Mouse (Mus musculus): ENCODE measurements around the gene Ildr1.

The Ildr1 gene

DNA sequence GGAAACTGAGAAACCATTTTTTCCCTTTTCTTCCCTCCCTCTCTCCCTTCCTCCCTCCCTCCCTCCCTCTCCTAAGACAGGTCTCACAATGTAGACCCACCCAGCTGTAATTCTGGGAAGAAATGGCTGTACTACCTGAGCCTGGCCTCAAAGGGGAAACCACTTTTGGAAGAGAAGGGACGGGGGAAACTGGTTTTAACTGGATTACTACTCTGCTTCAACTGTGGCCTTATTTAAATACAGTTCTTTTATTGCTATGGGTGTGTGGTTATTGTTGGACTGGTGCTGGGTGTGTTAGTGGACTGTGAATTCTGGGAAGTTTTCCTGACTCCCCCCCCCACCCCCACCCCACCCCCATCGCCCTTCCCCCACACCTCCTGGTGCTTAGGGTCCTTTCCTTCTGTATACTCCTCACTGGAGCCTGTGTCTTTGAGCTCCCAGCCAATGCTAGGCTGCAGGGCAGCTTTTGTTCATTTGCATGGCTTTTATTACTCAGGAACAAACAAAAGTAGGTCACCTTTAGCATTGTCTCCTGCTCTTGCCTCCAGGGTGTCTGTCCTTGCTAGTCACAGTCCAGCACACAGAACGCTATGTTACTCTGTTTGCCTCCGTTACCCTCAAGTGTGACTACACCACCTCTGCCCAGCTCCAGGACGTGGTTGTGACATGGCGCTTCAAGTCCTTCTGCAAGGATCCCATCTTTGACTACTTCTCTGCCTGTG is 14.1 kb downstream of the Ildr1 start:
- no peak for DNase-seq (ENCODE audit: low spot score)

GRCm38 (mm10) chr16:36708751-36709150 is 15.0 kb downstream of the Ildr1 start:
- no peak for DNase-seq (ENCODE audit: low spot score)

DNA sequence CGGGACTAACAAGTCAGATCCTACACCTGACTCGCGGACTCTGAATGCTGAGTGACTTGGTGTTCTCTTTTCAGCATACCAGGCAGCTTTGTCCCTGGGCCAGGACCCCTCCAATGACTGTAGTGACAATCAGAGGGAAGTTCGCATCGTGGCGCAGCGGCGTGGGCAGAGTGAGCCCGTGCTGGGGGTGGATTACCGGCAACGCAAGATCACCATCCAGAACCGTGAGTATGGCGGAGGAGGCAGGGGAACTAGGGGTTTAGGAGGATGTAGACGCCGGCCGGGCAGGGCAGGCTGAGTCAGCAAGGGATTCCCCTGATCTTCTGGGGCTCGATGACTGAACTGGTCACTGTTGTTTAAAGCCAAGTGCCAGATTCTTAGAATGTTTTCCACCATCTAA is 15.6 kb downstream of the Ildr1 start:
- no peak for DNase-seq (ENCODE audit: low spot score)

DNA sequence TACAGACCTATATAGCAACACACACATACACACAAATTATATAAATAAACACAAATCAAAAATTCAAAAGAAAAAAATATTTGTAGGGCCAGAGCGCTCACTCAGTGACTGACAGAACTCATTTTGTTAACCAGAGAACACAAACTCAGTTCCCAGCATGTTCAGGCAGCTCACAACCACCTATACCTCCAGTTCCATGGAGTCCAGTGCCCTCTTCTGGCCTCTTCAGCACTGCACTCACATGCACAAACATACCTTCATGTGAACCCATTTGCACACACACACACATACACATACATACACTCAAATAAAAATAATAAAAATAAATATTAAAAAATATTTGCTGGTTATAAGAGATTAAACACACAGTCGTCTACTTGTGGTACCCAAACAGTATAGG is 17.0 kb downstream of the Ildr1 start:
- no peak for DNase-seq (ENCODE audit: low spot score)

- DNase-seq (ENCODE audit: low spot score) = no peak
Observed at GRCm38 (mm10) chr16:36711760-36712159, 18.0 kb downstream of the Ildr1 start.

GRCm38 (mm10) chr16:36717481-36717880 is 23.7 kb downstream of the Ildr1 start:
- DNase-seq (ENCODE audit: low spot score) = no peak

- DNase-seq (ENCODE audit: low spot score) = no peak
Observed at GRCm38 (mm10) chr16:36718637-36719036, 24.9 kb downstream of the Ildr1 start.

GRCm38 (mm10) chr16:36720194-36721055 is 26.6 kb downstream of the Ildr1 start:
- no peak for DNase-seq (ENCODE audit: low spot score)

- no peak for DNase-seq (ENCODE audit: low spot score)
Observed at GRCm38 (mm10) chr16:36722739-36723138, 29.0 kb downstream of the Ildr1 start.

DNA sequence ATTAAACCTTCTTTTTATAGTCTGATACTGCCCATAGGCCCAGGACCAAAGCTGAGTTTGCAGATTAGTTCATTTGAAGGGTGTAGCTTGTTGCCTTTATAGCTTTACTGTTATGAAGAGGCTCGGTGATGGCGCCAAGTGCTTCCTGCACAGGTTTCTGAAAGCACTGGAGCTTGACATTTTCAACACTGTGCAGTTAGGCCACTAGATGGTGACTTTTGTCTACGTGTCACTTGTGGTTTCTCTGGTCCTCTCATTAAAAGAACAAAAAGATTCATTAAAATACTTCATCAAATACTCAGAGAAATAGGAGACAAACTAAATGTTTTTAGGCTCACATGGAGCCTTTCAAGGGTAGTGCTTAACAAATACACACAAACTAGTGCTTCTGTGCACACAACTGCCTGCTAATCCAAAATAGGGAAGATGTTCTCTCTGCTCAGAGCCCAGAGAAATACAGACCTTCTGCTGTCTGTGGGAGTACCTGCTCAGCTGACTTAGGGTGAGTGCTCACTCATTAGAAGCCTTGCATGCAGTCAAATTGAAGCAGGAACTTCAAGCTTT is 30.2 kb downstream of the Ildr1 start:
- DNase-seq (ENCODE audit: low spot score) = no peak

DNA sequence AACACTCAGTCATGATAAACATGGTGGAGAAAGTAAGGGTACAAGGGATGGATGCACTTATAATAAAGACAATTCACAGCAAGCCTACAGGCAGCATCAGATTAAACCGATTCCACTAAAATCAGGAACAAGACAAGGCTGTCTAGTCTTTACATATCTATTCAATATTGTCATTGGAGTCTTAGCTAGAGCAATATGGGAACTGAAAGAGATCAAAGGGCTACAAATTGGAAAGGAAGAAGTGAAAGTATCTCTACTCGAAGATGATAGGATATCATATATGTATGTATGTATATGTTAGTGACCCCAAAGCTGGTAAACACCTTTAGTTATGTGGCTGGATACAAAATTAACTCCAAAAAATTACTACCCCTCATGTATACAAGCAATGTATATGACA is 35.2 kb downstream of the Ildr1 start:
- no peak for DNase-seq (ENCODE audit: low spot score)

DNA sequence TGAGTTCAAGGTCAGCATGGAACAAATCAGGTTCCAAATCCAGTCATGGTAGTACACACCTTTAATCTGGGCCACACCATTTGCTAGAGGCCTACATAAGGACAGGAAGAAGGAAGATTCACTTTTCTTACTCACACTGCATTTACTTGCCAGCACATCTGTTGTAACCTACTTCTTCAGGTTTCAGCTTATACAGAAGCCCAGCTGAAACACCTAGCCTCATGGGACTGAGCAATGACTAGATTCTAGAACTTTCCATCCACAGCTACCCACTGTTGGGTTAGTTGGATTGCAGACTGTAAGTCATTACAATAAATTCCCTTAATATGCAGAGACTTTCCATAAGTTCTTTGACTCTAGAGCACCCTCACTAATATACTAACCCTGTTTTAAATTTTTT is 38.8 kb downstream of the Ildr1 start:
- DNase-seq (ENCODE audit: low spot score) = no peak

GRCm38 (mm10) chr16:36733827-36734226 is 40.0 kb downstream of the Ildr1 start:
- no peak for DNase-seq (ENCODE audit: low spot score)

DNA sequence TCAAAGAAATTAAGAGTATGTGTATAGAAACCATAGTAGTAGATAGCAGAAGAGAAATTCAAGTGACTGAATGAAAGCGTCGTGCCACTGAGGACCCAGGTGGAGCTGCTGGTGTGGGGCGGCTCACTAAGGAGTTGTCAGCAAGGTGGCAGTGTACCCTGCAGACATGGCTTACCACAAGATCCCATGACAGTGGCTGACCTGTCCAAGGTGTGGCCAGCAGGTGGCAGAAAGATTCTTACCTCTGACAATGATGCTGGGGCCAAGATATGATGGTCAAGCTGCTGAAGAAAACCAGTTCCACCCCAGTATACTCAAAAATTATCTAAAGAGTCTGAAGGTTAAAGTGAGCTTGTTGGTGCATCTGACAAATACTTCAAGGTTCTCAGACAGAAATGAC is 41.6 kb downstream of the Ildr1 start:
- DNase-seq (ENCODE audit: low spot score) = no peak

GRCm38 (mm10) chr16:36739404-36739930 is 45.7 kb downstream of the Ildr1 start:
- no peak for DNase-seq (ENCODE audit: low spot score)

GRCm38 (mm10) chr16:36743580-36743979 is 49.8 kb downstream of the Ildr1 start:
- DNase-seq (ENCODE audit: low spot score) = no peak

- DNase-seq (ENCODE audit: low spot score) = no peak
Observed at GRCm38 (mm10) chr16:36747068-36747467, 53.3 kb downstream of the Ildr1 start.

DNA sequence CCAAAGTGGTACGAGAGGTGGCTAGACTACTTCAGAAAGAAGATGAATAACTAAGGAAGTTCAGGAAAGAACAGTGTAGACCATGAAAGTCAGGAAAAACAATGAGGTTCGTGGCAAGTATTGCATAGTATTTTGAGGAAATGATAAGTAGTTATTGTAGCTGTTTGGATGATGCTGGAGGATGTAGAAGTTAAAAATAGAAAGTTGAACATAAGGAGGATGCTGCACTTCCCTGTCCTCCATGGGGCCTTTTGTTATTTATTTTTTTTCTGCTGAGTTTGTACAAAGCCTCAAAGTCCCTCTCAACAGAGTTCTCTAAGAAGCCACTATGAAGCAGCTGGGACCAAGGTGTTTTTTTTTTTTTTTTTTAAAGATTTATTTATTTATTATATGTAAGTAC is 54.0 kb downstream of the Ildr1 start:
- DNase-seq (ENCODE audit: low spot score) = no peak

- DNase-seq (ENCODE audit: low spot score) = no peak
Observed at GRCm38 (mm10) chr16:36751979-36752378, 58.2 kb downstream of the Ildr1 start.

DNA sequence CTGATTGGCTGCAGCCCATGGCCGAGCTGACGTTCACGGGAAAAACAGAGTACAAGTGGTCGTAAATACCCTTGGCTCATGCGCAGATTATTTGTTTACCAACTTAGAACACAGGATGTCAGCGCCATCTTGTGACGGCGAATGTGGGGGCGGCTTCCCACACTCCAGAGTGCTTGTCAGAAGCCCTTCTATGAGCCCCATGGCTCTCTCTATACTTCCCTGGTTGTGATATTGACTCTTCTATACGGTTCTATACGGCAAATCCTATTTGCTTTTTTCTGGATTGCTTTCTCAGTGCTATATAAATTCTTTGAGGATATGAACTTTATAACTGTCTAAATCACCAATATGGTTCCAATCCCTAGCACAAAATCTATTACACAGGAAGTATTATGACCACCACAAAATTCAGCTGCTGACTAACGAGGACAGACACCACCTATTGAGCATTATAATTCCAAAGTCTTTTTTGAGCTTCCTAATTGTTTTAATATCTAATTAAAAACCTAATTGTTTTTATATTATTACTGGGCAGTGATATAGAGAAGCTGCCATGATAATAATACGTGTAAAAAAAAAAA is 76.5 kb downstream of the Ildr1 start:
- DNase-seq (ENCODE audit: low spot score) = no peak

DNA sequence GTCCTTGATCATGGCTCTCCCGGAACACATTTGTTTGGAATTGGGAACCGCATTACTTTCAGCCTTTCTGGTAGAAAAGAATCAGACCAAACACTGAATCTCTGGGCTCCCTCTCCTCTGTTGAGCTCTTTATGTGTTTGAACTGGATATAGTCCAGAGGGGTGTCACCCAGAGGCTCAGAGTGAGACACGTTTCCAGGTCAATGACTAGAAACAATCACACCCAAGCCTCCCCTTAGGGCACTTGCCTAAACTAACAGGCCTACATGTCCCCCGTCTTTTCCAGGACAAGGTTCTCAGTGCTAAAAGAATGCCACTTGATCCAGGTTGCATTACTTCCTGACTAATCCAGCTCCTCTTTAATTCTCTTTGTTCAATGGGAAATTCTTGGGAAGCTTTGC is 77.1 kb downstream of the Ildr1 start:
- DNase-seq (ENCODE audit: low spot score) = no peak

GRCm38 (mm10) chr16:36771244-36771643 is 77.5 kb downstream of the Ildr1 start:
- no peak for DNase-seq (ENCODE audit: low spot score)

- no peak for DNase-seq (ENCODE audit: low spot score)
Observed at GRCm38 (mm10) chr16:36771703-36772102, 77.9 kb downstream of the Ildr1 start.
